24 mouse cellular contexts compared by ENCODE assay signal in genomic region chr1:133356330-133356729, GRCm38 (mm10). TPM values are rescaled to one million over a fixed set of nuclear protein-coding genes. Genes with fewer than 3 reads are reported as not detected.
DNase-seq lines count a peak whose midpoint lies in the region; ATAC-seq and TF ChIP-seq lines count a peak whose summit lies in the region.
"Had no signal": no experiment of that assay in that cellular context is flagged by ENCODE, and none has a peak within 500 bp of the region (broad histone marks: within the 10 kb centered on the region; RNA-seq: fewer than 3 reads in every experiment).

No protein-coding gene starts in this region.

- peak; percentile 22 for ATAC-seq in liver, postnatal 0 days
- ATAC-seq in liver, embryonic 11.5 days (replicated peaks; ENCODE audit: low FRiP score): no peak
- ATAC-seq: activated CD4-positive, CD25-positive, alpha-beta regulatory T cell, adult 4 months; forebrain, embryonic 13.5 days; Patski had no signal

- H3K9me3 ChIP-seq in liver, postnatal 0 days (ENCODE audit: low read length): no peaks in the 10 kb centered on the region
- H3K9me3 ChIP-seq in liver, embryonic 11.5 days (ENCODE audit: control insufficient read depth, low read length): no peaks in the 10 kb centered on the region
- H3K9me3 ChIP-seq in CH12.LX (replicated peaks; ENCODE audit: low read length): peaks cover 5% of the 10 kb centered on the region
- H3K9me3 ChIP-seq: embryonic facial prominence, embryonic 13.5 days; forebrain, embryonic 13.5 days; heart, embryonic 12.5 days; hindbrain, embryonic 10.5 days; hindbrain, embryonic 15.5 days had no signal

- no peaks in the 10 kb centered on the region for H3K4me1 ChIP-seq in liver, postnatal 0 days (ENCODE audit: insufficient read depth)
- H3K4me1 ChIP-seq in liver, embryonic 11.5 days (replicated peaks; ENCODE audit: control insufficient read depth, insufficient read depth, low read length): no peaks in the 10 kb centered on the region
- H3K4me1 ChIP-seq in CH12.LX (ENCODE audit: control insufficient read depth in 1 of 2, insufficient read depth in 2 of 2): peaks cover 18 to 32% of the 10 kb centered on the region in 2 experiments
- H3K4me1 ChIP-seq in thymus, adult 2 months (replicated peaks; ENCODE audit: control insufficient read depth, insufficient read depth, low read length): no peaks in the 10 kb centered on the region; the same call in 1 of the 2 replicates
- H3K4me1 ChIP-seq: heart, embryonic 12.5 days had no signal

- WGBS in liver, postnatal 0 days (ENCODE audit: insufficient replicate concordance): 45% methylated on average over 8 of the region's 8 CpGs
- WGBS in liver, embryonic 11.5 days: 56% methylated on average over 8 of the region's 8 CpGs
- WGBS in thymus, adult 2 months: 34% methylated on average over 8 of the region's 8 CpGs

- DNase-seq in liver, postnatal 0 days: no peak
- no peak for DNase-seq in liver, embryonic 11.5 days (ENCODE audit: low spot score)
- peak; percentile 69 for DNase-seq in CH12.LX (ENCODE audit: extremely low read depth)
- peak; percentile 70 for DNase-seq in splenic B cell, adult 2 months (ENCODE audit: low read depth, low spot score)
- no peak for DNase-seq in layer of hippocampus, adult 11-12 months (ENCODE audit: low spot score)
- no peak for DNase-seq in thymus, adult 2 months
- DNase-seq: adrenal gland, postnatal 25 days; cerebellum, adult 18-20 months; cerebellum, adult 9-11 months; cerebellum, postnatal 36 days; gastrocnemius, postnatal 10 days; heart, adult 2 months had no signal

- H3K4me3 ChIP-seq in liver, postnatal 0 days (ENCODE audit: low read depth, low read length): no peak overlapping the region
- H3K4me3 ChIP-seq in liver, embryonic 11.5 days (ENCODE audit: low read depth, low read length): no peak overlapping the region
- peak overlapping the region in 1 of 3 experiments; percentile 9 for H3K4me3 ChIP-seq in CH12.LX (replicated peaks in 1 of 3; ENCODE audit: low read depth in 2 of 3, low read length in 2 of 3, poor library complexity in 1 of 3)
- no peak overlapping the region for H3K4me3 ChIP-seq in thymus, adult 2 months (ENCODE audit: control insufficient read depth, insufficient read depth, low read length)
- H3K4me3 ChIP-seq: embryonic facial prominence, embryonic 13.5 days; forebrain, embryonic 13.5 days; heart, adult 2 months; heart, embryonic 12.5 days; hindbrain, embryonic 10.5 days; hindbrain, embryonic 15.5 days had no signal

- TF ChIP-seq CTCF in liver, postnatal 0 days (IDR thresholded peaks at IDR 0.05; ENCODE audit: low read depth): no peak
- TF ChIP-seq CTCF in CH12.LX (conservative IDR thresholded peaks at IDR 0.05 in 1 of 2, IDR thresholded peaks at IDR 0.05 in 1 of 2; ENCODE audit: low read depth in 2 of 2, low read length in 2 of 2): no peak
- no peak for TF ChIP-seq CTCF in thymus, adult 2 months (IDR thresholded peaks at IDR 0.05; ENCODE audit: borderline replicate concordance, control insufficient read depth, extremely low read depth, insufficient read depth, low read length, poor library complexity)

- no peaks in the 10 kb centered on the region for H3K79me2 ChIP-seq in CH12.LX (replicated peaks; ENCODE audit: control insufficient read depth, extremely low read depth, insufficient read depth, poor library complexity, severe bottlenecking)

- H3K27me3 ChIP-seq in liver, postnatal 0 days (ENCODE audit: insufficient read depth, low read length): no peaks in the 10 kb centered on the region
- H3K27me3 ChIP-seq in liver, embryonic 11.5 days (replicated peaks; ENCODE audit: control insufficient read depth, insufficient read depth, low read length): peaks cover 15% of the 10 kb centered on the region
- peaks cover 76% of the 10 kb centered on the region for H3K27me3 ChIP-seq in CH12.LX (replicated peaks)
- no peaks in the 10 kb centered on the region for H3K27me3 ChIP-seq in splenic B cell, adult 2 months (ENCODE audit: control insufficient read depth, insufficient read depth, low read length, poor library complexity, severe bottlenecking)
- no peaks in the 10 kb centered on the region for H3K27me3 ChIP-seq in thymus, adult 2 months (ENCODE audit: control insufficient read depth, insufficient read depth, low read length)

- no peak overlapping the region for H3K9ac ChIP-seq in liver, postnatal 0 days (replicated peaks)
- no peak overlapping the region for H3K9ac ChIP-seq in liver, embryonic 11.5 days (ENCODE audit: low read depth, low read length)
- no peak overlapping the region for H3K9ac ChIP-seq in CH12.LX (ENCODE audit: insufficient read depth, low read depth)
- H3K9ac ChIP-seq: embryonic facial prominence, embryonic 13.5 days; heart, embryonic 12.5 days; hindbrain, embryonic 15.5 days had no signal

- H3K36me3 ChIP-seq in liver, postnatal 0 days (replicated peaks; ENCODE audit: insufficient read depth, low read length): no peaks in the 10 kb centered on the region
- H3K36me3 ChIP-seq in liver, embryonic 11.5 days (ENCODE audit: control insufficient read depth, insufficient read depth, low read length): no peaks in the 10 kb centered on the region
- no peaks in the 10 kb centered on the region for H3K36me3 ChIP-seq in CH12.LX (replicated peaks in 1 of 2; ENCODE audit: control insufficient read depth in 1 of 2, insufficient read depth in 1 of 2, low read length in 1 of 2)
- no peaks in the 10 kb centered on the region for H3K36me3 ChIP-seq in splenic B cell, adult 2 months (ENCODE audit: control insufficient read depth, insufficient read depth, low read length, poor library complexity, severe bottlenecking)
- H3K36me3 ChIP-seq in thymus, adult 2 months (ENCODE audit: control insufficient read depth, insufficient read depth, low read length): no peaks in the 10 kb centered on the region
- H3K36me3 ChIP-seq: embryonic facial prominence, embryonic 13.5 days; heart, embryonic 12.5 days; hindbrain, embryonic 10.5 days; hindbrain, embryonic 15.5 days had no signal

- no peak for TF ChIP-seq EP300 in liver, postnatal 0 days (IDR thresholded peaks at IDR 0.05; ENCODE audit: low read depth)
- peak; percentile 84 for TF ChIP-seq EP300 in CH12.LX (IDR thresholded peaks at IDR 0.05; ENCODE audit: low read length)

- in situ Hi-C loops in CH12.LX (cut with MboI; ENCODE audit: low pct_ligation_motif_present, low pct_unique_long_range_greater_than_20kb, low sequenced_read_pairs): loop anchor here (25.0 kb wide), 1 partner anchor 319 kb away; the partner anchor contains the start of genes Mdm4 and Pik3c2b

- dilution Hi-C loops in CH12.LX (cut with MboI; ENCODE audit: extremely low pct_ligation_motif_present, extremely low pct_unique_long_range_greater_than_20kb, low sequenced_read_pairs): no loop called here

- TF ChIP-seq POLR2A in CH12.LX (IDR thresholded peaks at IDR 0.05; ENCODE audit: low read depth, low read length): no peak
- no peak for TF ChIP-seq POLR2A in thymus, adult 2 months (IDR thresholded peaks at IDR 0.05; ENCODE audit: control insufficient read depth, extremely low read depth, insufficient read depth, low read length, poor library complexity)

- no peak overlapping the region for H3K27ac ChIP-seq in liver, postnatal 0 days (ENCODE audit: low read depth)
- H3K27ac ChIP-seq in liver, embryonic 11.5 days (ENCODE audit: low read depth, low read length): no peak overlapping the region
- H3K27ac ChIP-seq in CH12.LX (ENCODE audit: insufficient read depth, low read depth): no peak overlapping the region
- no peak overlapping the region for H3K27ac ChIP-seq in thymus, adult 2 months (ENCODE audit: control insufficient read depth, insufficient read depth, low read length)
- H3K27ac ChIP-seq: embryonic facial prominence, embryonic 13.5 days; forebrain, embryonic 13.5 days; heart, adult 2 months; hindbrain, embryonic 10.5 days; hindbrain, embryonic 15.5 days had no signal

- no peak for TF ChIP-seq RAD21 in CH12.LX (IDR thresholded peaks at IDR 0.05; ENCODE audit: low read depth, low read length)

- H3K4me2 ChIP-seq in liver, postnatal 0 days (ENCODE audit: low read depth, low read length): no peak overlapping the region
- H3K4me2 ChIP-seq in liver, embryonic 11.5 days: no peak overlapping the region
- H3K4me2 ChIP-seq in CH12.LX (ENCODE audit: insufficient read depth, low read depth, poor library complexity, severe bottlenecking): peak overlapping the region; percentile 39
- H3K4me2 ChIP-seq: embryonic facial prominence, embryonic 13.5 days; forebrain, embryonic 13.5 days; heart, embryonic 12.5 days; hindbrain, embryonic 15.5 days had no signal

TF ChIP-seq in CH12.LX, 34 proteins besides CTCF, POLR2A, EP300 and RAD21 (continues in another document):
- TF ChIP-seq TCF12 (IDR thresholded peaks at IDR 0.05; ENCODE audit: low read depth, low read length) (peak; percentile 88), MAFK (IDR thresholded peaks at IDR 0.05; ENCODE audit: insufficient replicate concordance, low read length) (0 out of 2 replicates have a peak, but pooled peaks have one; percentile 31)

RNA-seq across cellular contexts. Expression of gene Ren1, which starts 6.0 kb away (rescaled TPM):
- polyA plus RNA-seq in liver, postnatal 0 days (2015; fragmentation: Nextera tagmentation; extraction: Ambion mirVana): 0.64 and 0.88 TPM in 2 replicates
- polyA plus RNA-seq in liver, embryonic 11.5 days (2014; fragmentation: Nextera tagmentation; extraction: Ambion mirVana): 0.30 and 0.40 TPM in 2 replicates
- total RNA-seq in CH12.LX (2012; rRNA removed) (0.08 TPM in 1 of 2 replicates, not detected in the other), CH12.LX (2014; rRNA removed) (not detected in 2 replicates)
- not detected in 2 replicates for polyA plus RNA-seq in CH12.LX (2012; ENCODE audit: insufficient read length, low read depth)
- polyA plus RNA-seq in thymus, adult 2 months (2012; rRNA removed): 0.22 and 0.65 TPM in 2 replicates
- total RNA-seq: gastrocnemius, postnatal 10 days had no signal
- polyA plus RNA-seq: activated CD4-positive, CD25-positive, alpha-beta regulatory T cell, adult 4 months; C2C12; forebrain, embryonic 13.5 days; Patski had no signal

RNA-seq across cellular contexts. Expression of gene Etnk2, which starts 7.0 kb away (rescaled TPM):
- 39.5 and 39.6 TPM in 2 replicates for polyA plus RNA-seq in liver, postnatal 0 days (2015; fragmentation: Nextera tagmentation; extraction: Ambion mirVana)
- 4.5 and 5.8 TPM in 2 replicates for polyA plus RNA-seq in liver, embryonic 11.5 days (2014; fragmentation: Nextera tagmentation; extraction: Ambion mirVana)
- total RNA-seq in CH12.LX (2012; rRNA removed) (0.17 and 0.30 TPM in 2 replicates), CH12.LX (2014; rRNA removed) (not detected in 2 replicates)
- polyA plus RNA-seq in CH12.LX (2012; ENCODE audit: insufficient read length, low read depth): not detected in 2 replicates
- polyA plus RNA-seq in thymus, adult 2 months (2012; rRNA removed): 0.18 and 0.80 TPM in 2 replicates
- polyA plus RNA-seq: C2C12 had no signal

RNA-seq across cellular contexts. Expression of gene Kiss1, which starts 34.7 kb away (rescaled TPM):
- not detected in 2 replicates for polyA plus RNA-seq in liver, postnatal 0 days (2015; fragmentation: Nextera tagmentation; extraction: Ambion mirVana)
- polyA plus RNA-seq in liver, embryonic 11.5 days (2014; fragmentation: Nextera tagmentation; extraction: Ambion mirVana): not detected in 2 replicates
- total RNA-seq in CH12.LX (2012; rRNA removed) (not detected in 2 replicates), CH12.LX (2014; rRNA removed) (not detected in 2 replicates)
- polyA plus RNA-seq in CH12.LX (2012; ENCODE audit: insufficient read length, low read depth): not detected in 2 replicates
- polyA plus RNA-seq in thymus, adult 2 months (2012; rRNA removed): 0.37 TPM in 1 of 2 replicates, not detected in the other
- total RNA-seq: adrenal gland, adult 18-20 months; adrenal gland, postnatal 25 days; gastrocnemius, postnatal 10 days; heart, adult 2 months; heart, postnatal 25 days had no signal
- polyA plus RNA-seq: activated CD4-positive, CD25-positive, alpha-beta regulatory T cell, adult 4 months; C2C12; embryonic facial prominence, embryonic 13.5 days; forebrain, embryonic 13.5 days; gonadal fat pad, adult 2 months; heart, adult 2 months; heart, embryonic 12.5 days; heart, embryonic 16.5 days; hindbrain, embryonic 10.5 days; Patski had no signal

RNA-seq across cellular contexts. Expression of gene Golt1a, which starts 46.7 kb away (rescaled TPM):
- polyA plus RNA-seq in liver, postnatal 0 days (2015; fragmentation: Nextera tagmentation; extraction: Ambion mirVana): 30.8 and 41.9 TPM in 2 replicates
- polyA plus RNA-seq in liver, embryonic 11.5 days (2014; fragmentation: Nextera tagmentation; extraction: Ambion mirVana): 2.0 and 2.5 TPM in 2 replicates
- not detected in 2 replicates for total RNA-seq in CH12.LX (2012; rRNA removed)
- total RNA-seq in CH12.LX (2014; rRNA removed): not detected in 2 replicates
- not detected in 2 replicates for polyA plus RNA-seq in CH12.LX (2012; ENCODE audit: insufficient read length, low read depth)
- 0.07 TPM in 1 of 2 replicates, not detected in the other for polyA plus RNA-seq in thymus, adult 2 months (2012; rRNA removed)
- total RNA-seq: gastrocnemius, postnatal 10 days; heart, adult 2 months; heart, postnatal 25 days had no signal
- polyA plus RNA-seq: activated CD4-positive, CD25-positive, alpha-beta regulatory T cell, adult 4 months; C2C12; embryonic facial prominence, embryonic 13.5 days; forebrain, embryonic 13.5 days; heart, embryonic 12.5 days; heart, embryonic 16.5 days; hindbrain, embryonic 10.5 days; hindbrain, embryonic 15.5 days had no signal

Comparison
In these comparisons a context has a peak if more than half of its experiments do, and no peak if none do; other contexts are left out.
1. DNase-seq: peak in CH12.LX (single experiment) and splenic B cell, adult 2 months (single experiment); none in liver, postnatal 0 days (single experiment), liver, embryonic 11.5 days (single experiment), layer of hippocampus, adult 11-12 months (single experiment) and thymus, adult 2 months (single experiment).